Mouse (Mus musculus) spleen, adult 2 months (tissue): ENCODE data around the gene Rpp30.

Experiments used
- CTCF ChIP-seq: fragments of 200-500 bp; IDR thresholded peaks from 2 replicates; pipeline ENCODE4 v1.5.1; 2011; ENCODE audit warnings: mild to moderate bottlenecking, inconsistent platforms; ENCODE audit not compliant: insufficient read depth, insufficient read length, insufficient replicate concordance; ENCODE audit errors: extremely low read depth
- POLR2A ChIP-seq: fragments of 200-500 bp; IDR thresholded peaks from 2 replicates; pipeline ENCODE4 v1.6.1; 2011; ENCODE audit warnings: low read depth, low read length, inconsistent platforms

- no peak for TF ChIP-seq CTCF
- TF ChIP-seq POLR2A: no peak
Observed at GRCm38 (mm10) chr19:36133064-36133463, 49.5 kb downstream of the Rpp30 start.
